Mouse (Mus musculus): Measurements from ENCODE around the gene Cd79a.
"Not testable (repeated sequence)": the region's sequence is repeated elsewhere in the genome, so short reads cannot be mapped to it uniquely, and the experiment has no call there.

The Cd79a gene

DNA sequence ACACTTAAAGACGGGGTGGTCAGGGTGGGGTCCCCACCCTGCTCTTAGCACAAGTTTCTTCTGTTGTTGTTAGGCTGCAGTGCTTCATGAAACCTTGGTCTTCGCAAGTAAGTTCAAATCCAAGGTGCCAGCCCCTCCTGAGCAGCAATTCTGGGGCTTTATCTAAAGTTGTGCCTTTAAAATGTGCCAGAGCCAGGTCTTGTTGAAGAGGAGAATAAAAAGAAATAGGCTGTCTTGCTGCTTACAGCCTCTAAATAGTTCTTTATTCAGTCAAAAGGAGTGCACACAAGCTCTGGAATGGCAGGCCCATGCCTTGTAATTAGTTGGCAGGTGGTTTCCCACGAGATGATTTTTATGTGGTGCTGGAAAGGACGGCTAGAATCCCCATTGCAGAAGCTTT, 10.1 kb upstream of the Cd79a start:
- no peak for DNase-seq

DNA sequence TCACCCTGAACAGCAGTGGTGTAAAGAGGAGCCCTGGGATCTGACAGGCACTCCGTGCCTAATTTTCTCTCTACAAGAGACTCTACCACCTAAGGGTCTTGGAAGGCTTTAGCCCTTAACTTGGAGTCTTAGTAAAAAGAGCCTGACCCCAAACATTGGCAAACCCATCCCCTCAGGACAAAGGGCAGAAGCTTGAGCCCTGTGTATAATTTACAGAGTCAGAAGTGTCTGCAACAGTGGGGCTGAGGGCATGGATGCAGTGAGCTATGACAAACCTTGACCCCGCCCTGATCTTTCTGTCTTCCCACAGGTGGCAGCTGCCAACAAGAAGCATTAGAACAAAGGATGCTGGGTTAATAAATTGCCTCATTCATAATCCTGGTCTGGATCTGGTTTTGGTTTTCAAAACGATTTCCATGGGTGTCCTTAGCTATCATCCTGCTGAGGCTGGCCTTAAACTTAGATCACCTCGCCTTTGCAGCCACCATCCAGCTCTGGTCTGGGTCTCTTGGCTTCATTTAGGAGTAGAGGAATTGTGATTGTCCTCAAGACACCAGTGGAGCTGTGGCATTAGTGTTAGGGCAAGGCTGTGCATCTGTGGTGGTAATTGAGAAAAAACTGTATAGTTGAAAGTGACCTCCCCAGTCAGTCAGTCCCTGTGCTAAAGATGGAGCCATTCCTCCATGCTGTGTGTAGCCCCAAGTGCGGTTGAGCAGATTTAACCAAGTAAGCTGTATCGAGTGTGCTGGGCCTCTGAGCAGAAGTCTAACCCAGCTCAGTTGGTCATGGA, 7.6 kb upstream of the Cd79a start:
- peak; percentile 88 for DNase-seq

DNA sequence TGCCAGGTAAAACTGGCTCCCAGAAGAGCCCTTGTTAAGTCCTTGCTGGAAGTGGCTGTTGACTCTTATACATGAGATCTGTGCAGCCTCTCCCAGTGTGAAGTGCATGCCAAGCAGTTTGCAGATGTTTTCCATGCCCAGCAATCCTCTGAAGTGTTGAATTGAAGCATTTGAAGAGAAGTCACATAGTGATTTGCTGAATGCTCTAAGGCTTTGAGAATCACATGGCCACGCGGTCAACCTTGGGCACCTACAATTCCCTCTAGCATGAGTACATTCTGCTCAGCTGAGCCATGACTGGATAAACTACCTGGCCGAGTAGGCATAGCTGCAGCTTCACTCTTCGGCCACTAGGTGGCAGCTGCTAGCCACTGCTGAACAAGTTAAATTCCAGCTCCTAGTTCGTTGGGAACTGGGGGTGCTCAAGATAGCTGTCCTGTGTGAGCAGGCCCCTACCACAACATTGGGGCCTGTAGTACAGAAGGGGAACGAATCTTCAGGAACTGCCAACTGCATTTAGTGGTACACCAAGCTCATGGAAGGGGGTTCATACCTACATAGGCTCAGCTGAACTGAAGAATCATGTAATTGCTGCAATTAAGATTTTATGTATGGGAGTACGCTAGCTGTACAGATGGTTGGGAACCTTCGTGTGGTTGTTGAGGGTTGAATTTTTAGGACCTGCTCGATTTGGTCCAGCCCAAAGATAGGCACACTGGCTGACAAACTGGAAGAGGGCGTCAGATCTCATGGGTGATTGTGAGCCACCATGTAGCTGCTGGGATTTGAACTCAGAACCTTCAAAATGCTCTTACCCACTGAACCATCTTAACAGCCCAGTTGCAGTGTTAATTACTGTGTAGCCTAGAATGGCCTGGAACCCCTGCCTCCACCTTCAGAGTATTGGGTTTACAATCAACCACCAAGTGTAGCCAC, 6.6 kb upstream of the Cd79a start:
- peak; percentile 63 for DNase-seq

DNA sequence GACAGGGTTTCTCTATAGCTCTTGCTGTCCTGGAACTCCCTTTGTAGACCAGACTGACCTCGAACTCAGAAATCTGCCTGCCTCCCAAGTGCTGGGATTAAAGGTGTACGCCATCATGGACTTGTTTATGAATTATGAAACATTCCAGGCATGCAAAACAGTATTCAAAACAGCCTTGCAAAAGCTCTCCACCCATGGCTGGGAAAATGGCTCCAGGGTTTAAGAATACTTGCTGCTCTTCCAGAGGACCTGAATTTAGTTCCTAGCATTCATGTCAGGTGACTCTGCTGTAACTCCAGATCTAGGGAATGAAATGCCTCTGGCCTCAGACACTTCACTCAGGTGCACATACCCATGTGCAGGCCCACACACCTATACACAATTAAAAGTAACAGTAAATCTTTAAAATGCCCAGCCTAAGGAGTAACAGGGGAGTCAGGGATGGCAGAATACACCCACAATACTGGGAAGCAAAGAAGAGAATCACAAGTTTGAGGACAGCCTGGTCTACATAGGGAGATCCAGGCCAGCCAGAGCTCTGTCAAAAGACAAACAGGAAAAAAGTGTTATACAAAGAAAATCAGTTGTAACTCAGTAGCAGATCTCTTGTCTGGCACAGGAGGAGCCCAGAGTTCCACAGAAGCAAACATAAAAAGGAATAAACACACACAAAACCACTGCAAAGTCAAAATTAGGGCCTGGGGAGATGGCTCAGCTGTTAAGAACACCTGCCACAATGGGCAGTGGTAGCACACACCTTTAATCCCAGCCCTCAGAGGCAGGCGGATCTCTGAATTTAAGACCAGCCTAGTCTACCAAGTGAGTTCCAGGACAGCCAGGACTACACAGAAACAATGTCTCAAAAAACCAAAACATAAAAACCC, 5.7 kb upstream of the Cd79a start:
- DNase-seq = no peak

DNA sequence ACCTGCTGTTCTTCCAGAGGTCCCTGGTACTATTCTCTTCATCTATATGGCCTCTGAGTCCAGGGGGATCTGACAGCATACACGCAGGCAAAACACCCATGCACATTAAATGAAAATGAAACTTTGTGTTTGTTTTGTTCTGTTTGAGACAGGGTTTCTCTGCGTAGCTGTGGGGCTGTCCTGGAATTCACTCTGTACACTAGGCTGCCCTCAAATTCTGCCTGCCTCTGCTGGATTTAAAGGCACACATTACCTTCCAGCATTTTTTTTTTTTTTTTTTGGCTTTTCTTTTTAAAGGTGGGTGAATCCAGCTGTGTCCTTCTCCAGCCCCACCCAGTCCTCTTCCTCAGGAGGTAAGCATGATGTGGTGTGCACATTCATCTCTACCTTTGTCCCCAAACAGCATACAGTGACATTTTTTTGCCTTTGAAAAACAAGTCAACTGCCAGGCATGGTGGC, 5.0 kb upstream of the Cd79a start:
- DNase-seq = no peak

DNA sequence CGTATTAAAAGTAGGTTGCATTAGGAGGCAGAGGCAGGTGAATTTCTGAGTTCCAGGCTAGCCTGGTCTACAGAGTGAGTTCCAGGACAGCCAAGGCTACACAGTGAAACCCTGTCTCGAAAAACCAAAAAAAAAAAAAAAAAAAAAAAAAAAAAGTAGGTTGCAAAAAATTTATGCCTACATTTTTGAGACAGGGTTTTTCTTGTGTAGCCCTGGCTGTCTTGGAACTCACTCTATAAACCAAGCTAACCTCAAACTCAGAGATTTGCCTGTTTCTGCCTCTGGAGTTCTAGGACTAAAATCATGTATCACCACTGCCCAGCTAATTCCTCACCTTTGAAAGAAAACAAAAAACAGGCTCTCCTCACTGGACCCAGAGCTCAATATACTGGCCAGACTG, 1.4 kb upstream of the Cd79a start:
- DNase-seq = not testable (repeated sequence)

DNA sequence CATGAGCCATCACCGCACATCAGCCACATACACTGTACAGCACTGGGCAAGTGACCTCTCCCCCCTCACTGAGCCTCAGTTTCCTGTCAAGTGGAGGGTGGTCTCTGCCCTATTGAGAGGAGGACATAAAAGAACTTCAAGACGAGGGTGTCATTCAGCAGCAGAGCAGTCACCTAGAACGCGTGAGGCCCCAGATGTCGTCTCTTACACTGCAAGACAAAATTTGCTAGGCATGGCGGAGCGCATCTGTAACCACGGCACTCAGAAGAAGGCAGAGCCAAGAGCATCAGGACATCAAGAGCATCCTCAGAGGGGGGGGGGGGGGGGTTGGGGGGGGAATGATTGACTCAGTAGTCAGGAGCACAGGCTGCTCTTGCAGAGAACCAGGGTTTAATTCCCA, 912 bp upstream of the Cd79a start:
- DNase-seq = no peak

DNA sequence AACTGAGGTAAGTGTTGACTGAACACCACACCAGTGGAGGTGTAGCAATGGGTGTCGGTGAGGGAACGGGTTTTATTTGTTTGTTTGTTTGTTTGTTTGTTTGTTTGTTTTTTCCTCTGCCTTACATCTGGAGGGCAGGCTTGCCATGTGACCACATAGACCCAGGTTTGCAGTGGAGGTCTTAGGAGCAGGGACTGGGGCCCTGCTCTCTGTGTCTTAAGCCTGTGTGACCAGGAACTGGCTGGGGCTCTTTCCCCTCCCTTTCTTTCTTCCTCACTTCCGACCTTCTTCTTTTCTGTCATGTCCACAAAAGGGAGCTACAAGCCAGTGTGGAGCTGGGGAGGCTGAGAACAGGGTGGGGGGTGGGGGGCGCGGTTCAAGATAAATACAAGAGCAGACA, 778 bp downstream of the Cd79a start:
- DNase-seq = no peak

DNA sequence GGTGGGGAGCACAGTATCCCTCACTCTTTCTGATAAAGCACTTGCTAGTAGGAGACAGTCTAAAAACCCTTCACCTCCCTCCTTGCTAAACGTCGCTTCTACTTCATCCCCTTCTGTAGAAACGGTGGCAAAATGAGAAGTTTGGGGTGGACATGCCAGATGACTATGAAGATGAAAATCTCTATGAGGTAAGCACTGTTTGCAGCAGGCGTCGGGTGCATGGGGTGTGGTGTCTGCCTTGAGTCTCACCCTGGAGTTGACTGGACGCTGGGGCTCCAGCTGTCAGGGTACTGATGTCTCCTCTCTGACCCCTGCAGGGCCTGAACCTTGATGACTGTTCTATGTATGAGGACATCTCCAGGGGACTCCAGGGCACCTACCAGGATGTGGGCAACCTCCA, 3.9 kb downstream of the Cd79a start:
- DNase-seq = no peak

DNA sequence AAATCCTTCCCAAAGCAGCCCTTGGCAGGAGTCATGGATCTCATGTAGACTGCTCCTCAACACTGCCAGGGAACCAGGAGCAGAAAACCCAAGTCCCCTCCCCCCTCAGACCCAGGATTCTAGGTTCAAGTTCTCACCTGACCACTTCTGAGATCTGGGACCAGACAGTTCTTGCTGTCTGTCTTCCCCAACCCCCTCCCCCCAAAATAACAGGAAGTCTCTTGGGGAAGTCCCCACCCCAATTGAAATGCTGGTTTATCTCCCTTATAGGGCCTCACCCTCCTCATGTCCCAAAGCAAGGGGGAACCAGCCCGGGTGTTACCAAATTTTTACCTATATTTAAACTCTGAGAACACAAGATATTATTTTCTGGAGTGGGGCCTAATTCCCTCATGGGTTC, 4.7 kb downstream of the Cd79a start:
- no peak for DNase-seq

DNA sequence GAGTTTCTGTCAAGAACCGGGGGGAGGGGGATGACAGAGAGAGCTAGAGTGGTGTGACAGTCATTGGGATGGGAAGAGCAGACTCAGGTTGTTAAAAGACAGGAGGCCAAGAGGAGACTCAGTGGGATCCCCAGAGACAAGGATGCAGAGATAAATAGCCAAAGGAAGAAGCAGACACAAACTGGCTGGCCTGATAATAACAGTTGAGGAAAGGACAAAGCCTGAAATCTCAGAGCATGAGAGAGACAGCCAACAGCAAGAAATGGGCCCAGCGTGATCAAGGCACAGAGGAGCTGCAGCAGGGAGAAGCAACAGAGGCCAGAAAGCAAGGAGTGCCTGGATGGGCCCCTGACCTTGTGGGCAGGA, 5.1 kb downstream of the Cd79a start:
- no peak for DNase-seq

DNA sequence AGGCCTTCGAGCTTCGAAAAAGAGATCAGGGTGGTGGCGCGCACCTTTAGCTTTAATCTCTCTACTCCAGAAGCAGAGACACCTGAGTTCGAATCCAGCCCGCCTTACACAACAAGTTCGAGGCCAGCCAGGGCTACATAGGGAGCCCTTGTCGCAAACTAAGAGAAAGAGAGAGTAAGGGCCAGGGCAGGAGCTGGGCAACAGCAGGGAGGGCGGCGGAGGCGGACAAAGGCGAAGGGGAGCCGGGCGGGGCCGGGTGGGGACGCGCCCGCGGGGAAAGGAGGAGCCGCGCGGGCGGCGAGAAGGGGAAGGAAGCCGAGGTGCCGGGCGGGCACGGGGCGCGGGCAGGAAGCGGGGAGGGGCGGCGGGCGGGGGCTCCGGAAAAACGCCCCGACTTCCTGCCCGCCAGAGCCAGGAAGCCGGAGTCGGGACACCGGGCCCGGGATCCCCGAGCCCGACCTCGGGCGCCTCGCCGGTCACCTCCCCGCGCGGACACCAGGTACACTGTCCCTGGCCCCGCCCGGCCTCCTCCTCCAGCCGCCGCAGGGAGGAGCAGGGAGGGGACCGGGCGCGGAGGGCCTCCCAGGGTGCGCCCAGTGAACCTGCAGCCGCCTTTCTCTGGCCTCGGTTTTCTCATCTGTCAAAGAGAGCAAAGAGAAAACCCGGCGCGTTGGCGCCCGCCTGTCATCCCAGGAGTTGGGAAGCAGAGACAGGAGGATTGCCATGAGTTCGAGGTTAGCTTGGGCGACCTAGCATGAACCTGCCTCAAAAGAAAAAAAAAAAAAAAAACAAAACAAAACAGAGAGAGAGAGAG, 5.7 kb downstream of the Cd79a start, which contains the start of gene Arhgef1:
Gene Arhgef1 (plus strand): TSS at position 283 of the 814 bp plus-strand sequence.
- DNase-seq = peak; percentile 74

DNA sequence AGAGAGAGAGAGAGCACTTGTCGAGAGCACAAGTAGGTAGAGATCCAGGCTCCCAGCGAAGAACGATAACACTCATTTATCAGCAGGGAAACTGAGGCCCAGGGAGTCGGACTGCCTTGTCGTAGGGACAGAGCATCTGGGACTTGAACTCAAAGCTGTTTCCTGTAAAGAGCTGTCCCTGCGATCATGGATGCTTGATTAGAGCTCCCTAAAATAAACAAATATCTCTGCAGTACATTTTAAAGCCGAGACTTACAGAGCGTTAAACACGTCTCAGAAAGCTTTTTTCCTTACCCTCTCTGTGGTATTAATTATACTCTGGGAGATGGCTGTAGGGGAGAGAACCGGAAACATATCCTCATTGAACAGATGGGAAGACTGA, 6.3 kb downstream of the Cd79a start:
- no peak for DNase-seq

DNA sequence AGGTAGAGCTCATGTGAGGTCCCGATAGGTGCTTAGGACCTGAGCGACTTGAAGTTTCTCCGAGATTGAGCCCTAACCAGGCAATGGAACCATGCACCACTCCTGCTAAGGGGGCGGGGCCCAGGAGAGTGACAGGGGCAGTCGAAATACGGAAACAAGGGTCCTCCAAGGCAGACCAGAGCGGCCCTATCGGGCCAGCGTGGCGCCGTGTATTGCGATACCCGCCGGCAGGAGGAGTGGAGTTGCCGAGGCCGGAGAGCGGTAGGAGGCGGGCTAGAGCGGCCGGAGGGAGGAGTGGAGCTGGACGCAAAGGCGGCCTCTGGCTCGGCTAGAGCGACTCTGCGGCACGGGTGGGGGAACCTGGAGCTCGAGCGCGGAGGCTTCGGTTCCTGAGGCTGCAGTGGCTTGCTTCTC, 6.9 kb downstream of the Cd79a start:
- peak; percentile 99 for DNase-seq

DNA sequence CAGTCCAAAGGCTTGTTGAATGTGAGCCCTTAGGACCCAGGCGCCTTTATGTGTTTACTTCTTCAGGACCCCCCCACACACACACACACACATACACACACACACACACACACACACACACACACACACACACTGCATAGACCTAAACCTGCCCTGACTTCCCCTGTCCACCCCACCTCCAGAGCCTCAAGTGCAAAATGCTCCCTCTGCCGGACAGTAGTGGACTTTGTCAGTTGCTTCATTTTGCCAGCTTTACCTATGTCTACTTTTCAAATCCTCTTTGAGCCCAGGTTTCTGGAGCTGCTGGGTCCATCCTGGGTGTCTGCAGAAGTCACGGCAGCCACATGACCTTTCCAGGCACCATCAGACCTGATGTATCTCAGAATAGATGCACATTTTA, 7.8 kb downstream of the Cd79a start:
- peak; percentile 49 for DNase-seq

DNA sequence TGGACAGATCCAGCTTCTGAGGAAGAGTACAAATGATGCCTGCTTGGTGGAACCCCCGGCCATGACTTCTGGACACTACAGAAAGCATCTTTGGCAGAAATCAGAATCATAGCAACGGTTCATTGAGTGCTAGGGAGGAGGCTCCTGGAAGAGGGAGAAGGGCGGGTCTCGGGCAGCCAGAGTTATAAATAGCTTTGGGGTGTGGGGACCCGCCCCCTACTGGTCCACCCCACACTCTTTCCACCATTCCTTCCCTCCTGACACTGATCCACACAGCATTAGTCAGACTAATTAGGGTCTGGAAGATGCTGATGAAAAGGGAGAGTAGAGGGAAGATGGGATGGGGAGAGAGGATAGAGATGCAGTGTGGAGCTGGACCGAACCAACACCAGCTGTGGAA, 9.4 kb downstream of the Cd79a start:
- DNase-seq = no peak

DNA sequence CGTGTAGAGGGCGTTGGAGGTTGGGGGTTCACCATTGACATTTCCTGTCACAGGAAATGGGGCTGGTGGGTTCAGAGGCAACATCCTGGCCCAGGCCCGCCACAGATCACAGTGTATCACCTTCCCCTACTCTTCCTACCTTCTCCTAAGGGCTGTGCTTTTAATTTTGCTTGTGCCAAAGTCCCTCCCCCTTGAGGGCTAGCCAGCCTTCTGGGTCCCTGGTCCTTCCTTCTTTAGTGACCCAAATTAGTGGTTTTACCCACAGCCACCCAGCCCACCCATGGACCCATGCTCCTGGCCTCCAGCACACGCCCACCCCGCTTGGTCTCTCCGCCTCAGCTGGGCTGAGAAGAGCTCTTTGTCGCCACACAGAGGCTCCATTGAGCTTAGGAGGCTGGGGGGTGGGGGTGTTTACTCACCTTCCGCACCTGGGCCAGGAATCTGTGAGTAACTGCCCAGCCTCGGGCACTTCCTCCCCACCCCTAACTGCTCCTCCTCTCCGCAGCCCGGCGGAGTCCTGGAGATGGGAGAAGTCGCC, 10.1 kb downstream of the Cd79a start:
- no peak for DNase-seq

DNA sequence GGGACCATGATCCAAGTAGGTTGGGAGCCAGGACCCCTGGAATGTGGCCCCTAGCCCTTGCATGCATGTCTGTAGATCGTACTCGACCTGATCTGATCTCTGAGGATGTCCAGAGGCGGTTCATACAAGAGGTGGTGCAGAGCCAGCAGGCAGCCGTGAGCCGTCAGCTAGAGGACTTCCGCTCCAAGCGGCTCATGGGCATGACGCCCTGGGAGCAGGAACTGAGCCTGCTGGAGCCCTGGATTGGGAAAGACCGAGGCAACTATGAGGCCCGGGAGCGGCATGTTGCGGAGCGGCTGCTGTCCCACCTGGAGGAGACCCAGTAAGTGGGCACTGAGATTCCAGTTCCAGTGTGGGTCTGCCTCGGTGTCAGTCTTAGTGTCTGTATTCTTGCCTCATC, 15.3 kb downstream of the Cd79a start:
- no peak for DNase-seq

DNA sequence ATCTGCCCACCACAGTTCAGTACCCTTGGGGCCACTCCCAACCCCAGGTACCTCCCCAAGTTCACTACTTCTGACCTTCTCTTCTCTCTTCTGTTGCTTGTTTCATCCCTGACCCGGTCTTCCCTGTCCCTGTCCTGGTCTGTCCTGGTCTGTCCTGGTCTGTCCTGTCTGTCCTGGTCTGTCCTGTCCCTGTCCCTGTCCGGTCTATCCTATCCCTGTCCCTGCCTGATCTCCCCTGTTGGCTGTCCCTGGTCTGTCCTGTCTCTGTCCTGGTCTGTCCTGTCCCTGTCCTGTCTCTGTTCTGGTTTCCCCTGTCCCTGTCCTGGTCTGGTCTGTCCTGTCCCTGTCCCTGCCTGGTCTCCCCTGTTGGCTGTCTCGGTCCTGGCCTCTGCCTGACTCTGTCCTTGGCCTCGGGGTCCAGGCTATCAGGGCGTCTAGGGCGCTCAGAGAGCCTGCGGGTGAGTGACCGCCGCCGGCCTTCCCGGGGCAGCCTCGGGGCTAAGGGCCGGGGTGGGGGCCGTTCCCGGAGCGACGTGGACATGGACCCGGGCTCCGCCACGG, 21.7 kb downstream of the Cd79a start:
- no peak for DNase-seq

DNA sequence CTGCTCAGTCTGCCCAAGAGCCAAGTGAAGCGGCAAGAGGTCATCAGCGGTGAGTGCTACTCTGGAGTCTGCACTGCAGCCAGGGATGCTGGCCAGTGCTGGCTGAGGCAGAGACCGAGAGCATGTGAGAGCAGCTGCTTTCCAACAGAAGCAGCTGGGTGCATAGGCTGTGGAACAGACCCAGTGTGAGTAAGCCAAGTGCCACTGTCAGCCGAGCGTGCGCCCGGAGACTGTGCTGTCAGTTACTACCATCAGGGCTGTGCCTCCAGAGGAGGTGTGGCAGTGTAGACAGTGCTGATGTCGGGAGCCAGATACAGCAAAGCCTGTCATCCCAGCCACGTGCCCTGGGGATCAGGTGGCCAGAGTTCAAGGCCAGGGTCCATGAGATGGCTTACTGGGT, 22.5 kb downstream of the Cd79a start:
- no peak for DNase-seq

DNA sequence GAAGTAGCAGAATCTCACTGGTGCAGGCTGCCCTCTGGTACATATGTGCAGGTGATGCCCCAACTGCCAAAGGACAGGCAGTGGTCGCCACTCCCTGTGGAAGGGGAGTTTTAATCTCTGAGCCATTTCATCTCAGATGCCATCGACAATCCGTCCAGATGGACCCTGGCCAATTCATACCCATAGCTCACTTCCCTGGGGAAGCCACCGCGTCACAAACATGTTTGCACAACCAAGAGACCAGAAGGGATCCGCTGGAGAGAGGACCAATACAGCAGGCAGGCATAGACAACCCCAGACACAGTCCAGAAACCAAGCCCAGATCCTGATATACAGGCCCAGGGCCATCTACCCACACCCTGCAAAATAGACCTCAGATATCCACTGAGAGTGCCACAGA, 33.3 kb downstream of the Cd79a start:
- no peak for DNase-seq

DNA sequence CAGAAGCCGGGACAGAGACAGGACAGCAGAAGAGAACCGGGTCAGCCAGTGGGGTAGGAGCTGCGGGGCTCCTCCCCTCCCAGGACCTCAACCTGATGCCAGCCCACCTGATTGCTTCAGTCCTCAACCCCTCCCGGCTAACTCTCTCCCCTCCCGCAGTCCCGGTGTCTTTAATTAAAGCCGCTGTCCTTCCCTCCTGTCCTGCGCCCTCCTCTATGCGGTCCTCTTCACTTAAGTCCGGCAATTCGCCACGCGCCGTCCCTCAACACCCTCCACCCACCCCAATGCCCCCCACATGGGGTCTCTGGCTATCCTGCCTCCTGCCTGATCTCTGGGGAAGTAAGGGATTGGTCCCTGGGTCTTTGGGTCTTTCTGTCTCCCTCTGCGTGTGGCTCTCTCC, 34.5 kb downstream of the Cd79a start:
- DNase-seq = no peak

Measured in kidney, adult 11 months (tissue).